Mouse (Mus musculus): ENCODE measurements around the gene Ippk.

Gene Ippk

DNA sequence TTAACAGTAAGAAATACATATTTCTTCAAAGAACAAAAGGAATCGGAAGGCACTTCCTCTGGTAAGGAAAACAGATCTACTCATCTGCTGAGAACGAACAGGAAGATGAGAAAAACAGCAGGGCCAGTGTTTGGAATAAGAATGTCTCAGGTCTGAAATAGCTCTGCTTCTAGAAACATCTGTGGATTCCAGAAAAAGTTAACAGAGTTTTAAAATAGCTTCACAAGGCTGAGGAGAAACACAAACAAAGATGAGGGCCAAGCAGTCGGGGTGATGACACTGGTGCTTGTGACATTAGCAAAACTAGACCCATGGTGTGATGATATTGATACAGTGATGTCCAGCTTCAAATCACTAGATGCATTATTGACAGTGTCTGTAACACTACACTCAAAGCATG is 86.1 kb downstream of the Ippk start:
- no peaks in the 10 kb centered on the region for H3K9me3 ChIP-seq (ENCODE audit: low read length)
- H3K36me3 ChIP-seq (ENCODE audit: insufficient read depth, low read length): no peaks in the 10 kb centered on the region
- no peaks in the 10 kb centered on the region for H3K27me3 ChIP-seq (ENCODE audit: insufficient read depth, low read length)
- H3K4me3 ChIP-seq (replicated peaks; ENCODE audit: low read length): no peak overlapping the region
- TF ChIP-seq NANOG (IDR thresholded peaks at IDR 0.05; ENCODE audit: borderline replicate concordance, low read length) (no peak), CTCF (conservative IDR thresholded peaks at IDR 0.05; ENCODE audit: low read length) (no peak), POU5F1 (IDR thresholded peaks at IDR 0.05; ENCODE audit: borderline replicate concordance, low read length) (no peak)
- no peaks in the 10 kb centered on the region for H3K4me1 ChIP-seq (replicated peaks; ENCODE audit: low read depth, low read length)

Data from E14TG2a.4 (cell line).